Mouse (Mus musculus) induced T-regulatory cell, adult 2 months (primary cell): Measurements from ENCODE around the gene Hoxa6.
A peak's percentile ranks its signal among the peaks of the same experiment; 100 is the strongest.

ENCODE experiments used
- DNase-seq: peaks from one replicate; pipeline ENCODE4 v3.0.0-alpha.2; 2012; ENCODE audit warnings: low read depth

Hoxa6 gene

GRCm38 (mm10) chr6:52227470-52228222, 19.1 kb upstream of the Hoxa6 start:
- no peak for DNase-seq

GRCm38 (mm10) chr6:52226569-52227257, 18.2 kb upstream of the Hoxa6 start:
- DNase-seq: no peak

GRCm38 (mm10) chr6:52225612-52226568, 17.4 kb upstream of the Hoxa6 start:
- no peak for DNase-seq

GRCm38 (mm10) chr6:52224895-52225611, 16.5 kb upstream of the Hoxa6 start:
- peak; percentile 6 for DNase-seq

- peak; percentile 21 for DNase-seq
Measured at GRCm38 (mm10) chr6:52223939-52224760, 15.6 kb upstream of the Hoxa6 start.

- no peak for DNase-seq
Measured at GRCm38 (mm10) chr6:52222729-52223128, 14.2 kb upstream of the Hoxa6 start.

GRCm38 (mm10) chr6:52221993-52222685, 13.6 kb upstream of the Hoxa6 start:
- DNase-seq: peak; percentile 19

- peak; percentile 88 for DNase-seq
Measured at GRCm38 (mm10) chr6:52221337-52221992, 12.9 kb upstream of the Hoxa6 start, which contains the start of gene Hoxa7. Gene Hoxa7 (minus strand): TSS chr6:52221854.

GRCm38 (mm10) chr6:52220865-52221310, 12.4 kb upstream of the Hoxa6 start:
- DNase-seq: peak; percentile 47

GRCm38 (mm10) chr6:52220003-52220864, 11.7 kb upstream of the Hoxa6 start:
- DNase-seq: peak; percentile 28

- DNase-seq: peak; percentile 20
Measured at GRCm38 (mm10) chr6:52219234-52219942, 10.9 kb upstream of the Hoxa6 start.

GRCm38 (mm10) chr6:52218643-52219215, 10.2 kb upstream of the Hoxa6 start:
- peak; percentile 8 for DNase-seq

- DNase-seq: peak; percentile 17
Measured at GRCm38 (mm10) chr6:52217895-52218642, 9.5 kb upstream of the Hoxa6 start.

- peak; percentile 56 for DNase-seq
Measured at GRCm38 (mm10) chr6:52217459-52217768, 8.9 kb upstream of the Hoxa6 start.

- no peak for DNase-seq
Measured at GRCm38 (mm10) chr6:52216691-52217458, 8.4 kb upstream of the Hoxa6 start.
